ENCODE assay signal across 11 mouse cellular contexts in genomic region chr17:12415741-12416140, GRCm38 (mm10). TPM values are rescaled to one million over a fixed set of nuclear protein-coding genes. Genes with fewer than 3 reads are reported as not detected.
DNase-seq lines count a peak whose midpoint lies in the region; ATAC-seq and TF ChIP-seq lines count a peak whose summit lies in the region.
"Had no signal": no experiment of that assay in that cellular context is flagged by ENCODE, and none has a peak within 500 bp of the region (broad histone marks: within the 10 kb centered on the region; RNA-seq: fewer than 3 reads in every experiment).

No protein-coding gene starts in this region.

- WGBS in heart, embryonic 15.5 days: 57% methylated on average over 5 of the region's 5 CpGs
- 58% methylated on average over 5 of the region's 5 CpGs for WGBS in heart, embryonic 11.5 days (ENCODE audit: insufficient replicate concordance)
- 64% methylated on average over 5 of the region's 5 CpGs for WGBS in liver, adult 2 months
- whole genome bisulfite sequencing in embryonic facial prominence, embryonic 12.5 days: 59% methylated on average over 5 of the region's 5 CpGs
- 55% methylated on average over 5 of the region's 5 CpGs for WGBS in limb, embryonic 13.5 days

- ATAC-seq in heart, embryonic 15.5 days (replicated peaks; ENCODE audit: insufficient number of reproducible peaks, insufficient read depth, low FRiP score, low read depth): no peak
- ATAC-seq in heart, embryonic 11.5 days (replicated peaks; ENCODE audit: insufficient number of reproducible peaks, low FRiP score, low TSS enrichment): no peak
- no peak for ATAC-seq in embryonic facial prominence, embryonic 12.5 days (ENCODE audit: insufficient number of reproducible peaks, insufficient read depth, low FRiP score, low TSS enrichment)
- peak; percentile 21; the same call in 1 of the 2 replicates for ATAC-seq in limb, embryonic 13.5 days (ENCODE audit: low FRiP score, low read depth)

- H3K27me3 ChIP-seq in heart, embryonic 15.5 days: no peaks in the 10 kb centered on the region
- no peaks in the 10 kb centered on the region for H3K27me3 ChIP-seq in heart, embryonic 11.5 days (ENCODE audit: control insufficient read depth, insufficient read depth, low read length)
- H3K27me3 ChIP-seq in liver, adult 2 months (ENCODE audit: control insufficient read depth, insufficient read depth, low read length): no peaks in the 10 kb centered on the region
- H3K27me3 ChIP-seq in embryonic facial prominence, embryonic 12.5 days: no peaks in the 10 kb centered on the region
- no peaks in the 10 kb centered on the region for H3K27me3 ChIP-seq in limb, embryonic 13.5 days
- H3K27me3 ChIP-seq: midbrain, embryonic 12.5 days had no signal

- DNase-seq in liver, adult 2 months (ENCODE audit: extremely low read depth, low read depth, low spot score): peak; percentile 23
- DNase-seq in liver: no peak
- no peak for DNase-seq in left cerebral cortex, adult 8-10 months (ENCODE audit: low spot score in 2 of 2)
- DNase-seq in spleen, postnatal 10 days (ENCODE audit: low spot score in 2 of 2): no peak

- H3K4me2 ChIP-seq in heart, embryonic 15.5 days: no peak overlapping the region
- H3K4me2 ChIP-seq in heart, embryonic 11.5 days: no peak overlapping the region
- H3K4me2 ChIP-seq in embryonic facial prominence, embryonic 12.5 days (replicated peaks): no peak overlapping the region
- H3K4me2 ChIP-seq in limb, embryonic 13.5 days (replicated peaks): no peak overlapping the region
- H3K4me2 ChIP-seq: midbrain, embryonic 12.5 days had no signal

- no peak for TF ChIP-seq CTCF in liver, adult 2 months (IDR thresholded peaks at IDR 0.05; ENCODE audit: low read depth, low read length)

- H3K9ac ChIP-seq in heart, embryonic 15.5 days: no peak overlapping the region
- no peak overlapping the region for H3K9ac ChIP-seq in heart, embryonic 11.5 days (ENCODE audit: low read depth, low read length)
- H3K9ac ChIP-seq in liver, adult 2 months (ENCODE audit: low read depth, low read length): no peak overlapping the region
- H3K9ac ChIP-seq in embryonic facial prominence, embryonic 12.5 days: no peak overlapping the region
- 0 out of 2 replicates have a peak overlapping the region, but pooled peaks have one; percentile 31 for H3K9ac ChIP-seq in limb, embryonic 13.5 days
- H3K9ac ChIP-seq: liver, postnatal 0 days; midbrain, embryonic 12.5 days had no signal

- no peaks in the 10 kb centered on the region for H3K36me3 ChIP-seq in heart, embryonic 15.5 days
- H3K36me3 ChIP-seq in heart, embryonic 11.5 days (ENCODE audit: control insufficient read depth, insufficient read depth, low read length): no peaks in the 10 kb centered on the region
- peaks cover 84% of the 10 kb centered on the region for H3K36me3 ChIP-seq in liver, adult 2 months (ENCODE audit: control insufficient read depth, insufficient read depth, low read length)
- no peaks in the 10 kb centered on the region for H3K36me3 ChIP-seq in embryonic facial prominence, embryonic 12.5 days
- no peaks in the 10 kb centered on the region for H3K36me3 ChIP-seq in limb, embryonic 13.5 days
- H3K36me3 ChIP-seq: midbrain, embryonic 12.5 days had no signal

- H3K4me3 ChIP-seq in heart, embryonic 15.5 days: no peak overlapping the region
- no peak overlapping the region for H3K4me3 ChIP-seq in heart, embryonic 11.5 days (ENCODE audit: low read depth, low read length)
- H3K4me3 ChIP-seq in liver, adult 2 months (ENCODE audit: insufficient read depth, low read depth, low read length): no peak overlapping the region
- H3K4me3 ChIP-seq in embryonic facial prominence, embryonic 12.5 days: no peak overlapping the region
- no peak overlapping the region for H3K4me3 ChIP-seq in limb, embryonic 13.5 days
- H3K4me3 ChIP-seq: midbrain, embryonic 12.5 days had no signal

- H3K9me3 ChIP-seq in heart, embryonic 15.5 days (replicated peaks): no peaks in the 10 kb centered on the region
- no peaks in the 10 kb centered on the region for H3K9me3 ChIP-seq in heart, embryonic 11.5 days (replicated peaks; ENCODE audit: control insufficient read depth, low read length)
- no peaks in the 10 kb centered on the region for H3K9me3 ChIP-seq in embryonic facial prominence, embryonic 12.5 days
- H3K9me3 ChIP-seq in limb, embryonic 13.5 days: no peaks in the 10 kb centered on the region
- H3K9me3 ChIP-seq: midbrain, embryonic 12.5 days had no signal

- peak overlapping the region; percentile 13 for H3K27ac ChIP-seq in heart, embryonic 15.5 days
- no peak overlapping the region for H3K27ac ChIP-seq in heart, embryonic 11.5 days (ENCODE audit: low read depth, low read length)
- H3K27ac ChIP-seq in liver, adult 2 months (replicated peaks; ENCODE audit: insufficient read depth, low read depth, low read length): no peak overlapping the region
- peak overlapping the region; percentile 64; the same call in 1 of the 2 replicates for H3K27ac ChIP-seq in embryonic facial prominence, embryonic 12.5 days
- peak overlapping the region; percentile 73; the same call in 1 of the 2 replicates for H3K27ac ChIP-seq in limb, embryonic 13.5 days
- H3K27ac ChIP-seq: midbrain, embryonic 12.5 days had no signal

- H3K79me2 ChIP-seq in liver, adult 2 months (ENCODE audit: control insufficient read depth, insufficient read depth, low read length): no peaks in the 10 kb centered on the region

- TF ChIP-seq POLR2A in liver, adult 2 months (IDR thresholded peaks at IDR 0.05; ENCODE audit: extremely low read depth, insufficient read depth, low read length): no peak

- H3K4me1 ChIP-seq in heart, embryonic 15.5 days (replicated peaks): peaks cover 22% of the 10 kb centered on the region
- peaks cover 8% of the 10 kb centered on the region; the same call in 1 of the 2 replicates for H3K4me1 ChIP-seq in heart, embryonic 11.5 days (ENCODE audit: control insufficient read depth, insufficient read depth, low read length)
- H3K4me1 ChIP-seq in liver, adult 2 months (ENCODE audit: control insufficient read depth, insufficient read depth, low read length): peaks cover 4% of the 10 kb centered on the region
- H3K4me1 ChIP-seq in embryonic facial prominence, embryonic 12.5 days: peaks cover 35% of the 10 kb centered on the region
- peaks cover 34% of the 10 kb centered on the region for H3K4me1 ChIP-seq in limb, embryonic 13.5 days
- H3K4me1 ChIP-seq: midbrain, embryonic 12.5 days had no signal

RNA-seq across cellular contexts. Expression of gene Plg, which starts 37.3 kb away (rescaled TPM):
- 0.16 and 2.0 TPM in 2 replicates for polyA plus RNA-seq in heart, embryonic 15.5 days (2015; fragmentation: Nextera tagmentation; extraction: Ambion mirVana)
- 0.23 and 3.0 TPM in 2 replicates for polyA plus RNA-seq in heart, embryonic 11.5 days (2014; fragmentation: Nextera tagmentation; extraction: Ambion mirVana)
- total RNA-seq in liver, adult 2 months (2014; rRNA removed): 1,031 and 1,068 TPM in 2 replicates
- 1,361 and 1,403 TPM in 2 replicates for polyA plus RNA-seq in liver, adult 2 months (2012; rRNA removed)
- polyA plus RNA-seq in embryonic facial prominence, embryonic 12.5 days (2016; fragmentation: Nextera tagmentation; extraction: Ambion mirVana): 0.08 and 0.10 TPM in 2 replicates
- polyA plus RNA-seq in limb, embryonic 13.5 days (2015; fragmentation: Nextera tagmentation; extraction: Ambion mirVana): 0.08 and 0.43 TPM in 2 replicates
- total RNA-seq in left cerebral cortex, adult 8-10 months (2022): under 1 TPM in 3 of 4 experiments, not detected in 1; 0.13 to 0.53 (median 0.16) TPM
- total RNA-seq: heart, postnatal 10 days had no signal
- polyA plus RNA-seq: midbrain, embryonic 12.5 days had no signal

Comparison
In these comparisons a context has a peak if more than half of its experiments do, and no peak if none do; other contexts are left out.
1. H3K27ac ChIP-seq: peak in heart, embryonic 15.5 days (single experiment), embryonic facial prominence, embryonic 12.5 days (single experiment) and limb, embryonic 13.5 days (single experiment); none in heart, embryonic 11.5 days (single experiment) and liver, adult 2 months (single experiment).
2. RNA of gene Plg, which starts 37.3 kb away (polyA plus RNA-seq): 1,361 to 1,403 TPM in liver, adult 2 months; 0.23 to 3.0 TPM in heart, embryonic 11.5 days, 0.16 to 2.0 TPM in heart, embryonic 15.5 days, 0.08 to 0.10 TPM in embryonic facial prominence, embryonic 12.5 days and 0.08 to 0.43 TPM in limb, embryonic 13.5 days; every median in the first group is over 100 times any median in the second.